ENCODE assay signal across 17 mouse cellular contexts in genomic region chr17:46051356-46051755, GRCm38 (mm10). TPM values are rescaled to one million over a fixed set of nuclear protein-coding genes. Genes with fewer than 3 reads are reported as not detected.
A peak's percentile ranks its signal among the peaks of the same experiment; 100 is the strongest.
DNase-seq lines count a peak whose midpoint lies in the region; ATAC-seq lines count a peak whose summit lies in the region.
"Had no signal": no experiment of that assay in that cellular context is flagged by ENCODE, and none has a peak within 500 bp of the region (broad histone marks: within the 10 kb centered on the region; RNA-seq: fewer than 3 reads in every experiment).

No protein-coding gene starts in this region.

- H3K4me2 ChIP-seq in heart, embryonic 11.5 days: no peak overlapping the region
- H3K4me2 ChIP-seq: forebrain, embryonic 15.5 days; hindbrain, embryonic 15.5 days had no signal

- peaks cover 6% of the 10 kb centered on the region for H3K9me3 ChIP-seq in heart, embryonic 11.5 days (replicated peaks; ENCODE audit: control insufficient read depth, low read length)
- H3K9me3 ChIP-seq: forebrain, embryonic 15.5 days; hindbrain, embryonic 15.5 days had no signal

- no peak for ATAC-seq in heart, embryonic 11.5 days (replicated peaks; ENCODE audit: insufficient number of reproducible peaks, low FRiP score, low TSS enrichment)
- ATAC-seq: forebrain, embryonic 15.5 days; Patski had no signal

- no peaks in the 10 kb centered on the region for H3K36me3 ChIP-seq in heart, embryonic 11.5 days (ENCODE audit: control insufficient read depth, insufficient read depth, low read length)
- H3K36me3 ChIP-seq: forebrain, embryonic 15.5 days; hindbrain, embryonic 15.5 days had no signal

- H3K27me3 ChIP-seq in heart, embryonic 11.5 days (ENCODE audit: control insufficient read depth, insufficient read depth, low read length): no peaks in the 10 kb centered on the region
- H3K27me3 ChIP-seq: forebrain, embryonic 15.5 days; hindbrain, embryonic 15.5 days; megakaryocyte, embryonic 14.5 days had no signal

- H3K27ac ChIP-seq in heart, embryonic 11.5 days (ENCODE audit: low read depth, low read length): no peak overlapping the region
- H3K27ac ChIP-seq: forebrain, embryonic 15.5 days; hindbrain, embryonic 15.5 days had no signal

- peak; percentile 51 for DNase-seq in adrenal gland, postnatal 14 days
- DNase-seq in adrenal gland, postnatal 25 days: no peak
- peak; percentile 97 for DNase-seq in heart, adult 11 months
- DNase-seq in lung, postnatal 25 days (ENCODE audit: low spot score): peak; percentile 75
- no peak for DNase-seq in lung, postnatal 14 days
- peak; percentile 81 for DNase-seq in skeletal muscle tissue, adult 2 months (ENCODE audit: low read depth, low spot score)
- DNase-seq in ovary, postnatal 14 days (ENCODE audit: low spot score): no peak
- DNase-seq: embryo, embryonic 11 days; heart, postnatal 10 days; kidney, adult 8-10 months; layer of hippocampus, postnatal 36 days; thymus, adult 18-20 months had no signal

- 63% methylated on average over 5 of the region's 5 CpGs for WGBS in heart, embryonic 11.5 days (ENCODE audit: insufficient replicate concordance)

- peaks cover 6% of the 10 kb centered on the region; the same call in 1 of the 2 replicates for H3K4me1 ChIP-seq in heart, embryonic 11.5 days (ENCODE audit: control insufficient read depth, insufficient read depth, low read length)
- H3K4me1 ChIP-seq: forebrain, embryonic 15.5 days had no signal

- H3K9ac ChIP-seq in heart, embryonic 11.5 days (ENCODE audit: low read depth, low read length): no peak overlapping the region
- H3K9ac ChIP-seq: forebrain, embryonic 15.5 days; hindbrain, embryonic 15.5 days had no signal

- H3K4me3 ChIP-seq in heart, embryonic 11.5 days (ENCODE audit: low read depth, low read length): no peak overlapping the region
- H3K4me3 ChIP-seq: forebrain, embryonic 15.5 days; hindbrain, embryonic 15.5 days had no signal

RNA-seq across cellular contexts. Expression of gene Vegfa, which starts 19.2 kb away (rescaled TPM):
- total RNA-seq in adrenal gland, postnatal 14 days (2021): 422 and 438 TPM in 2 replicates
- 429 and 459 TPM in 2 replicates for total RNA-seq in adrenal gland, postnatal 25 days (2021)
- 4.9 and 7.4 TPM in 2 replicates for polyA plus RNA-seq in heart, embryonic 11.5 days (2014; fragmentation: Nextera tagmentation; extraction: Ambion mirVana)

RNA-seq across cellular contexts. Expression of gene Mrps18a, which starts 59.4 kb away (rescaled TPM):
- total RNA-seq in adrenal gland, postnatal 14 days (2021): 107 and 111 TPM in 2 replicates
- total RNA-seq in adrenal gland, postnatal 25 days (2021): 107 and 108 TPM in 2 replicates
- polyA plus RNA-seq in heart, embryonic 11.5 days (2014; fragmentation: Nextera tagmentation; extraction: Ambion mirVana): 118 and 123 TPM in 2 replicates

Comparison
In these comparisons a context has a peak if more than half of its experiments do, and no peak if none do; other contexts are left out.
1. DNase-seq: peak in adrenal gland, postnatal 14 days (single experiment), heart, adult 11 months (single experiment), lung, postnatal 25 days (single experiment) and skeletal muscle tissue, adult 2 months (single experiment); none in adrenal gland, postnatal 25 days (single experiment), lung, postnatal 14 days (single experiment) and ovary, postnatal 14 days (single experiment).